In genomic region chr16:91398030-91398429, GRCm38 (mm10) we compare ENCODE assay signal across 18 mouse cellular contexts. TPM values are rescaled to one million over a fixed set of nuclear protein-coding genes. Genes with fewer than 3 reads are reported as not detected.
DNase-seq lines count a peak whose midpoint lies in the region; ATAC-seq and TF ChIP-seq lines count a peak whose summit lies in the region.
"Had no signal": no experiment of that assay in that cellular context is flagged by ENCODE, and none has a peak within 500 bp of the region (broad histone marks: within the 10 kb centered on the region; RNA-seq: fewer than 3 reads in every experiment).

No protein-coding gene starts in this region.

- no peak for TF ChIP-seq EP300 in liver, embryonic 14.5 days (IDR thresholded peaks at IDR 0.05; ENCODE audit: low read depth)

- no peaks in the 10 kb centered on the region for H3K27me3 ChIP-seq in spleen, adult 2 months (ENCODE audit: control insufficient read depth, insufficient read depth, low read length)
- H3K27me3 ChIP-seq in liver, embryonic 14.5 days (ENCODE audit: control insufficient read depth, insufficient read depth, low read length) = no peaks in the 10 kb centered on the region
- no peaks in the 10 kb centered on the region for H3K27me3 ChIP-seq in splenic B cell, adult 2 months (ENCODE audit: control insufficient read depth, insufficient read depth, low read length, poor library complexity, severe bottlenecking)
- H3K27me3 ChIP-seq in midbrain, embryonic 10.5 days (ENCODE audit: low read depth, poor library complexity, severe bottlenecking) = no peaks in the 10 kb centered on the region
- no peaks in the 10 kb centered on the region for H3K27me3 ChIP-seq in hindbrain, postnatal 0 days (ENCODE audit: insufficient read depth, low read length)
- H3K27me3 ChIP-seq: hindbrain, embryonic 12.5 days; limb, embryonic 15.5 days had no signal

- peaks cover 16% of the 10 kb centered on the region for H3K36me3 ChIP-seq in spleen, adult 2 months (ENCODE audit: control insufficient read depth, insufficient read depth, low read length)
- H3K36me3 ChIP-seq in liver, embryonic 14.5 days (replicated peaks; ENCODE audit: control insufficient read depth, insufficient read depth, low read depth) = peaks cover 59% of the 10 kb centered on the region
- H3K36me3 ChIP-seq in splenic B cell, adult 2 months (ENCODE audit: control insufficient read depth, insufficient read depth, low read length, poor library complexity, severe bottlenecking) = peaks cover 12% of the 10 kb centered on the region
- H3K36me3 ChIP-seq in midbrain, embryonic 10.5 days = peaks cover 31% of the 10 kb centered on the region
- peaks cover 2% of the 10 kb centered on the region for H3K36me3 ChIP-seq in hindbrain, postnatal 0 days (ENCODE audit: insufficient read depth, low read length)

- 81% methylated on average over 12 of the region's 12 CpGs for WGBS in spleen, adult 2 months
- 81% methylated on average over 12 of the region's 12 CpGs for WGBS in liver, embryonic 14.5 days (ENCODE audit: insufficient replicate concordance)
- 93% methylated on average over 12 of the region's 12 CpGs for WGBS in midbrain, embryonic 10.5 days
- 89% methylated on average over 12 of the region's 12 CpGs for WGBS in hindbrain, postnatal 0 days

- H3K4me2 ChIP-seq in liver, embryonic 14.5 days (ENCODE audit: low read depth) = no peak overlapping the region
- no peak overlapping the region for H3K4me2 ChIP-seq in hindbrain, postnatal 0 days (ENCODE audit: low read depth, low read length)
- H3K4me2 ChIP-seq: hindbrain, embryonic 12.5 days; limb, embryonic 15.5 days had no signal

- no peak overlapping the region for H3K4me3 ChIP-seq in spleen, adult 2 months (ENCODE audit: extremely low read depth, insufficient read depth, insufficient read length)
- no peak overlapping the region for H3K4me3 ChIP-seq in liver, embryonic 14.5 days (ENCODE audit: insufficient read depth in 1 of 2, low read depth in 2 of 2, low read length in 2 of 2)
- H3K4me3 ChIP-seq in midbrain, embryonic 10.5 days = no peak overlapping the region
- H3K4me3 ChIP-seq in hindbrain, postnatal 0 days (ENCODE audit: low read length) = no peak overlapping the region
- H3K4me3 ChIP-seq: forebrain, embryonic 10.5 days; gastrocnemius, adult 2 months; hindbrain, embryonic 12.5 days; limb, embryonic 15.5 days had no signal

- no peak for ATAC-seq in liver, embryonic 14.5 days (ENCODE audit: insufficient read depth)
- no peak for ATAC-seq in hindbrain, postnatal 0 days

- no peaks in the 10 kb centered on the region for H3K9me3 ChIP-seq in liver, embryonic 14.5 days (ENCODE audit: control insufficient read depth, low read length)
- no peaks in the 10 kb centered on the region for H3K9me3 ChIP-seq in midbrain, embryonic 10.5 days (replicated peaks)
- no peaks in the 10 kb centered on the region for H3K9me3 ChIP-seq in hindbrain, postnatal 0 days (ENCODE audit: low read length)
- H3K9me3 ChIP-seq: forebrain, embryonic 10.5 days; hindbrain, embryonic 12.5 days; limb, embryonic 15.5 days had no signal

- peak overlapping the region; percentile 43; the same call in 1 of the 2 replicates for H3K27ac ChIP-seq in spleen, adult 2 months (ENCODE audit: insufficient read depth, low read length)
- peak overlapping the region; percentile 76; the same call in 1 of the 2 replicates for H3K27ac ChIP-seq in liver, embryonic 14.5 days
- no peak overlapping the region for H3K27ac ChIP-seq in midbrain, embryonic 10.5 days (replicated peaks)
- no peak overlapping the region for H3K27ac ChIP-seq in hindbrain, postnatal 0 days
- H3K27ac ChIP-seq: forebrain, embryonic 10.5 days; gastrocnemius, adult 2 months; hindbrain, embryonic 12.5 days; limb, embryonic 15.5 days; stomach, postnatal 0 days had no signal

- peaks cover 4% of the 10 kb centered on the region; the same call in 1 of the 2 replicates for H3K4me1 ChIP-seq in spleen, adult 2 months (ENCODE audit: control insufficient read depth, insufficient read depth, insufficient read length)
- H3K4me1 ChIP-seq in liver, embryonic 14.5 days (replicated peaks; ENCODE audit: control insufficient read depth in 2 of 2, insufficient read depth in 2 of 2, low read length in 1 of 2) = peaks cover 25 to 27% of the 10 kb centered on the region in 2 experiments
- peaks cover 8% of the 10 kb centered on the region; the same call in 1 of the 2 replicates for H3K4me1 ChIP-seq in midbrain, embryonic 10.5 days
- no peaks in the 10 kb centered on the region for H3K4me1 ChIP-seq in hindbrain, postnatal 0 days (ENCODE audit: insufficient read depth, low read length)
- H3K4me1 ChIP-seq: hindbrain, embryonic 12.5 days had no signal

- no peak for DNase-seq in spleen, adult 2 months (ENCODE audit: low read depth in 1 of 2, low spot score in 2 of 2)
- DNase-seq in spleen, adult 18-20 months = no peak
- DNase-seq in adrenal gland, postnatal 36 days = peak; percentile 62 to 65
- DNase-seq in liver, embryonic 14.5 days (ENCODE audit: low read depth in 3 of 3, low spot score in 3 of 3) = no peak
- DNase-seq in splenic B cell, adult 2 months (ENCODE audit: low read depth, low spot score) = peak; percentile 56
- no peak for DNase-seq in midbrain, embryonic 10.5 days (ENCODE audit: low spot score)
- DNase-seq in hindbrain, postnatal 0 days (ENCODE audit: low spot score) = no peak
- DNase-seq in Muller cell, postnatal 12 days (ENCODE audit: inconsistent ontology term) = no peak
- DNase-seq: cerebellum, postnatal 10 days; gastrocnemius, adult 2 months; kidney, adult 8-10 months had no signal

- TF ChIP-seq CTCF in spleen, adult 2 months (IDR thresholded peaks at IDR 0.05; ENCODE audit: extremely low read depth, insufficient read depth, insufficient read length, insufficient replicate concordance) = no peak
- TF ChIP-seq CTCF in liver, embryonic 14.5 days (IDR thresholded peaks at IDR 0.05; ENCODE audit: low read depth) = no peak
- no peak for TF ChIP-seq CTCF in hindbrain, postnatal 0 days (IDR thresholded peaks at IDR 0.05; ENCODE audit: low read depth)

- TF ChIP-seq POLR2A in spleen, adult 2 months (IDR thresholded peaks at IDR 0.05; ENCODE audit: low read depth, low read length) = no peak

- no peak overlapping the region for H3K9ac ChIP-seq in liver, embryonic 14.5 days (replicated peaks)
- H3K9ac ChIP-seq in hindbrain, postnatal 0 days (replicated peaks; ENCODE audit: low read length) = no peak overlapping the region
- H3K9ac ChIP-seq: hindbrain, embryonic 12.5 days; limb, embryonic 15.5 days had no signal

RNA-seq across cellular contexts. Expression of gene Gm21970, which starts 6.5 kb away (rescaled TPM):
- polyA plus RNA-seq in spleen, adult 2 months (2012; rRNA removed) = not detected in 2 replicates
- total RNA-seq in adrenal gland, postnatal 36 days (2021) = not detected
- polyA plus RNA-seq in liver, embryonic 14.5 days (2012; rRNA removed) = 0.04 and 0.14 TPM in 2 replicates
- polyA plus RNA-seq in liver, embryonic 14.5 days (2014; fragmentation: Nextera tagmentation; extraction: Ambion mirVana) = 0.67 TPM in 1 of 2 replicates, not detected in the other
- polyA plus RNA-seq in midbrain, embryonic 10.5 days (2016; fragmentation: Nextera tagmentation; extraction: Ambion mirVana) = not detected in 2 replicates
- not detected in 2 replicates for total RNA-seq in hindbrain, postnatal 0 days (2014; rRNA removed)
- not detected in 2 replicates for polyA plus RNA-seq in hindbrain, postnatal 0 days (2015; fragmentation: Nextera tagmentation; extraction: Ambion mirVana)
- total RNA-seq: left cerebral cortex, adult 18-20 months had no signal
- polyA plus RNA-seq: embryonic facial prominence, embryonic 11.5 days; forebrain, embryonic 10.5 days; heart, embryonic 14.5 days; hindbrain, embryonic 12.5 days; limb, embryonic 15.5 days; stomach, postnatal 0 days had no signal

RNA-seq across cellular contexts. Expression of gene Il10rb, which starts 7.9 kb away (rescaled TPM):
- polyA plus RNA-seq in spleen, adult 2 months (2012; rRNA removed) = 40.0 and 43.8 TPM in 2 replicates
- 100 to 1,000 TPM; 202 to 301 TPM for total RNA-seq in adrenal gland, postnatal 36 days (2021)
- polyA plus RNA-seq in liver, embryonic 14.5 days (2012; rRNA removed) = 12.4 and 12.7 TPM in 2 replicates
- 24.9 and 28.7 TPM in 2 replicates for polyA plus RNA-seq in liver, embryonic 14.5 days (2014; fragmentation: Nextera tagmentation; extraction: Ambion mirVana)
- 6.9 and 8.9 TPM in 2 replicates for polyA plus RNA-seq in midbrain, embryonic 10.5 days (2016; fragmentation: Nextera tagmentation; extraction: Ambion mirVana)
- total RNA-seq in hindbrain, postnatal 0 days (2014; rRNA removed) = 4.2 and 7.1 TPM in 2 replicates
- polyA plus RNA-seq in hindbrain, postnatal 0 days (2015; fragmentation: Nextera tagmentation; extraction: Ambion mirVana) = 14.6 and 14.8 TPM in 2 replicates

RNA-seq across cellular contexts. Expression of gene Ifnar2, which starts 25.4 kb away (rescaled TPM):
- 59.6 and 73.8 TPM in 2 replicates for polyA plus RNA-seq in spleen, adult 2 months (2012; rRNA removed)
- 100 to 1,000 TPM; 101 to 120 TPM for total RNA-seq in adrenal gland, postnatal 36 days (2021)
- polyA plus RNA-seq in liver, embryonic 14.5 days (2012; rRNA removed) = 23.0 and 33.1 TPM in 2 replicates
- 68.4 and 74.4 TPM in 2 replicates for polyA plus RNA-seq in liver, embryonic 14.5 days (2014; fragmentation: Nextera tagmentation; extraction: Ambion mirVana)
- polyA plus RNA-seq in midbrain, embryonic 10.5 days (2016; fragmentation: Nextera tagmentation; extraction: Ambion mirVana) = 26.0 and 27.9 TPM in 2 replicates
- total RNA-seq in hindbrain, postnatal 0 days (2014; rRNA removed) = 18.3 and 20.9 TPM in 2 replicates
- 49.9 and 51.7 TPM in 2 replicates for polyA plus RNA-seq in hindbrain, postnatal 0 days (2015; fragmentation: Nextera tagmentation; extraction: Ambion mirVana)

Comparison
In these comparisons a context has a peak if more than half of its experiments do, and no peak if none do; other contexts are left out.
1. DNase-seq: peak in adrenal gland, postnatal 36 days (2 of 2) and splenic B cell, adult 2 months (single experiment); none in spleen, adult 2 months (0 of 2), spleen, adult 18-20 months (0 of 2), liver, embryonic 14.5 days (0 of 3), midbrain, embryonic 10.5 days (single experiment), hindbrain, postnatal 0 days (single experiment) and Muller cell, postnatal 12 days (single experiment).
2. H3K27ac ChIP-seq: peak in spleen, adult 2 months (single experiment) and liver, embryonic 14.5 days (single experiment); none in midbrain, embryonic 10.5 days (single experiment) and hindbrain, postnatal 0 days (single experiment).